Mouse (Mus musculus) heart, adult 10 weeks (tissue): ENCODE results near the gene Tbx22. TPM values are rescaled to one million over a fixed set of nuclear protein-coding genes. Genes with fewer than 3 reads are reported as not detected.

ENCODE experiments used
- polyA plus RNA-seq: library from polyadenylated mRNA; stranded (reverse); fragments of 350-450 nt; fragmentation: Illumina TruSeq; extraction: RNeasy Lipid Tissue Mini Kit (QIAGEN cat#74804); gene quantifications from one replicate; pipeline ENCODE4 v1.2.3, GENCODE M21; 2014; ENCODE audit warnings: low read depth, low replicate concordance

Tbx22 gene
- polyA plus RNA-seq: not detected

DNA sequence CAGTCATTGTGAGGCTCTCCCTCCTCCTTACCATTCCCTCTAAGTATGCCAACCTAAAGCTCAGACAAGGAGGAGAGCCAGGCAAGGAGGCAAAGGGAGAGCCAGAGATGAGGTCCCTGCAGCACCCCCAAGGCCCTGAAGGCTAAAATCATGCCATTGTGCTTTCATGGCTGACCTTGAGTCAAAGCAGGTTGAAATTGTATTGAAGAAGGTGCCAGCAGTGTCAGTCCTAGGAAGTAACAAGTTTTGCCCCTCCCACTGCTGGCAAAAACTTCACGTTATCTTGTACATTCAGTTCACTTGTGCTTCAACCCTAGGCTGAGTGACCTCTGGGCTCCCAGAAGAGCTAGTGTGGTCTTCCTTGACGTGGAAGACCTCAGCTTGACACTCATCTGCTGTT, at the start of gene Tbx22:
Gene Tbx22, plus strand, starts transcription at position 301 of the 400 bp plus-strand sequence.

Other genes with a start within 250 kb of the Tbx22 start
- gene Tent5d, start 124.6 kb downstream of the Tbx22 start, polyA plus RNA-seq: not detected
- gene 2610002M06Rik, start 148.4 kb downstream of the Tbx22 start, polyA plus RNA-seq: 7.2 TPM